Mouse (Mus musculus) right cerebral cortex, postnatal 25 days (tissue): ENCODE data around the gene Olfr1297.

Experiments
- DNase-seq: peaks from one replicate; pipeline ENCODE4 v3.0.0; 2022

Olfr1297 gene

GRCm38 (mm10) chr2:111626397-111626796 is at the start of gene Olfr1297:
Olfr1297 (minus strand) TSS chr2:111626497.
- no peak for DNase-seq

- DNase-seq, result no peak
Measured at GRCm38 (mm10) chr2:111661119-111661518, 34.8 kb upstream of the Olfr1297 start, which contains the start of gene Olfr1299. Olfr1299 (plus strand) TSS chr2:111661419.

GRCm38 (mm10) chr2:111649101-111649500 is 22.8 kb upstream of the Olfr1297 start, which contains the start of gene Olfr1298:
Olfr1298 (minus strand) TSS chr2:111649201.
- no peak for DNase-seq

- no peak for DNase-seq
Measured at GRCm38 (mm10) chr2:111569581-111569980, 56.7 kb downstream of the Olfr1297 start, which contains the start of gene Olfr1295. Olfr1295 (minus strand) TSS chr2:111569681.
